Mouse (Mus musculus): ENCODE results near the gene Mylk.
A peak's percentile ranks its signal among the peaks of the same experiment; 100 is the strongest.

Mylk gene

GRCm38 (mm10) chr16:34993694-34994330, 248.8 kb downstream of the Mylk start:
- DNase-seq, result no peak

- DNase-seq, result no peak
Observed at GRCm38 (mm10) chr16:34994641-34995141, 249.7 kb downstream of the Mylk start.

- DNase-seq, result no peak
Observed at GRCm38 (mm10) chr16:34996133-34996532, 251.1 kb downstream of the Mylk start.

GRCm38 (mm10) chr16:34997052-34997451, 252.0 kb downstream of the Mylk start:
- no peak for DNase-seq

- DNase-seq, result peak; percentile 2 to 5
Observed at GRCm38 (mm10) chr16:34997576-34997975, 252.6 kb downstream of the Mylk start.

- no peak for DNase-seq
Observed at GRCm38 (mm10) chr16:34999016-34999415, 254.0 kb downstream of the Mylk start.

GRCm38 (mm10) chr16:34999986-35000385, 255.0 kb downstream of the Mylk start:
- no peak for DNase-seq

GRCm38 (mm10) chr16:35000923-35001560, 256.0 kb downstream of the Mylk start:
- DNase-seq, result no peak

- no peak for DNase-seq
Observed at GRCm38 (mm10) chr16:35004356-35004755, 259.3 kb downstream of the Mylk start.

GRCm38 (mm10) chr16:35004756-35005155, 259.7 kb downstream of the Mylk start:
- no peak for DNase-seq

- no peak for DNase-seq
Observed at GRCm38 (mm10) chr16:35006251-35006650, 261.2 kb downstream of the Mylk start.

- DNase-seq, result no peak
Observed at GRCm38 (mm10) chr16:35007361-35007760, 262.4 kb downstream of the Mylk start.

GRCm38 (mm10) chr16:35008447-35008846, 263.4 kb downstream of the Mylk start:
- DNase-seq, result no peak

- no peak for DNase-seq
Observed at GRCm38 (mm10) chr16:35013501-35013900, 268.5 kb downstream of the Mylk start.

GRCm38 (mm10) chr16:35016491-35016890, 271.5 kb downstream of the Mylk start:
- DNase-seq, result no peak

GRCm38 (mm10) chr16:35018470-35018974, 273.5 kb downstream of the Mylk start:
- no peak for DNase-seq

GRCm38 (mm10) chr16:35021903-35022241, 276.9 kb downstream of the Mylk start:
- DNase-seq, result no peak

- DNase-seq, result peak; percentile 97
Observed at GRCm38 (mm10) chr16:35022242-35023137, 277.5 kb downstream of the Mylk start, which contains the start of gene Hacd2. Gene Hacd2, plus strand, starts transcription at chr16:35022428.

- no peak for DNase-seq
Observed at GRCm38 (mm10) chr16:35023138-35023735, 278.2 kb downstream of the Mylk start.

- peak in 1 of 2 experiments; percentile 24 for DNase-seq
Observed at GRCm38 (mm10) chr16:35024300-35024699, 279.3 kb downstream of the Mylk start.

- DNase-seq, result no peak
Observed at GRCm38 (mm10) chr16:35025347-35025746, 280.3 kb downstream of the Mylk start.

GRCm38 (mm10) chr16:35033241-35033640, 288.2 kb downstream of the Mylk start:
- DNase-seq, result no peak

Data from B cell, adult 2 months (primary cell).